Mouse (Mus musculus): ENCODE results near the gene Arpp21. TPM values are rescaled to one million over a fixed set of nuclear protein-coding genes. Genes with fewer than 3 reads are reported as not detected.

Gene Arpp21
- polyA plus RNA-seq, 1 experiment from 2014 or later, result 59.8 TPM

GRCm38 (mm10) chr9:112253730-112254129 lies 18.0 kb upstream of the Arpp21 start:
- Histone ChIP-seq H3K27ac (ENCODE audit: low read depth, low read length) (no peak overlapping the region), H3K9me3 (ENCODE audit: control insufficient read depth, low read length) (no peaks in the 10 kb centered on the region), H3K4me1 (ENCODE audit: control insufficient read depth, insufficient read depth, low read length) (no peaks in the 10 kb centered on the region), H3K4me3 (ENCODE audit: low read depth, low read length) (no peak overlapping the region), H3K4me2 (ENCODE audit: low read depth, low read length) (no peak overlapping the region), H3K27me3 (ENCODE audit: control insufficient read depth, insufficient read depth, low read length) (no peaks in the 10 kb centered on the region), H3K36me3 (ENCODE audit: control insufficient read depth, insufficient read depth, low read length) (no peaks in the 10 kb centered on the region), H3K9ac (replicated peaks; ENCODE audit: low read depth, low read length) (no peak overlapping the region)
- no peak for ATAC-seq (ENCODE audit: low read depth)
- WGBS, result 91% methylated on average over 1 of the region's 1 CpGs

- WGBS, result 79% methylated on average over 3 of the region's 3 CpGs
- H3K9me3 ChIP-seq (ENCODE audit: control insufficient read depth, low read length), result no peaks in the 10 kb centered on the region
- H3K27ac ChIP-seq (ENCODE audit: low read depth, low read length), result no peak overlapping the region
- no peaks in the 10 kb centered on the region for H3K27me3 ChIP-seq (ENCODE audit: control insufficient read depth, insufficient read depth, low read length)
- H3K4me3 ChIP-seq (ENCODE audit: low read depth, low read length), result no peak overlapping the region
- H3K4me2 ChIP-seq (ENCODE audit: low read depth, low read length), result no peak overlapping the region
- no peaks in the 10 kb centered on the region for H3K4me1 ChIP-seq (ENCODE audit: control insufficient read depth, insufficient read depth, low read length)
- ATAC-seq (ENCODE audit: low read depth), result no peak
- H3K36me3 ChIP-seq (ENCODE audit: control insufficient read depth, insufficient read depth, low read length), result no peaks in the 10 kb centered on the region
- H3K9ac ChIP-seq (replicated peaks; ENCODE audit: low read depth, low read length), result no peak overlapping the region
Measured at GRCm38 (mm10) chr9:112251857-112252256, 16.1 kb upstream of the Arpp21 start.

DNA sequence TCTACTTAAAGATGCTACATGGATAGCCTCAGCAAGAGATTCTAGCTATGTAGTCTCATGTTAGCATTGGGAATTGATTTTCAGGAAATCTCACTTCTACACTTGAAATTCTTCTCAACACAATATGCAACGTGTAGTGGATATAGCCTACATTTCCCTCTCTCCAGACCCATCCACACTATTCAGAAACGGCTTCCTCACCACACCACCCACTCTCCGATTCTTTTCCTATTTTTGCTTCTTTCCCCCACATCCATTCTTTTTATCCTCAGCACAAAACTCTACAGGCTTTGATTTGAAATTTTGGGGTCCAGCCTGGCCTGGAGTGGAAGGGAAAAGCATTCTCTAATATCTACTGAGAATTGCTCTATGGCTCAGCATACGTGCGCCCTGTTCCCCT lies 15.6 kb upstream of the Arpp21 start:
- WGBS, result 93% methylated on average over 5 of the region's 5 CpGs
- H3K4me1 ChIP-seq (ENCODE audit: control insufficient read depth, insufficient read depth, low read length), result no peaks in the 10 kb centered on the region
- H3K9me3 ChIP-seq (ENCODE audit: control insufficient read depth, low read length), result no peaks in the 10 kb centered on the region
- ATAC-seq (ENCODE audit: low read depth), result no peak
- no peak overlapping the region for H3K9ac ChIP-seq (replicated peaks; ENCODE audit: low read depth, low read length)
- H3K27ac ChIP-seq (ENCODE audit: low read depth, low read length), result no peak overlapping the region
- H3K36me3 ChIP-seq (ENCODE audit: control insufficient read depth, insufficient read depth, low read length), result no peaks in the 10 kb centered on the region
- no peaks in the 10 kb centered on the region for H3K27me3 ChIP-seq (ENCODE audit: control insufficient read depth, insufficient read depth, low read length)
- no peak overlapping the region for H3K4me2 ChIP-seq (ENCODE audit: low read depth, low read length)
- no peak overlapping the region for H3K4me3 ChIP-seq (ENCODE audit: low read depth, low read length)

DNA sequence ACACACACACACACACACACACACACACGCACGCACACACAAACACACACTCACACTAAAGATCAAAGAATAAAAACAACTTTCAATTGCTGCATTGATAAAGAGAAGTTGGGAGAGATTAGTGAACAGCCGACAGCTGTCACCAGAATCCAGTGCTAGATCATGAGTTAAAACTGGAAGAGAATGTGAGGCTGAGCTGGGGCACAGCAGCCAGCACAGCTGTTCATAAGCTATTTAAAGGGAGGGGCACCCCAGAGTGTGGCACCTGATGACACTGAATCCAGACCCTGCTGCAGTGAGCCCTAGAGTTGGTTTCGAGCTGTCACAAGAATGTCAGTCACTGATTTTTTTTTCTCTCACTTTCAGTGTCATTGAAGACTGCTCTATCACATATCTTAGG lies 14.0 kb upstream of the Arpp21 start:
- WGBS, result 84% methylated on average over 4 of the region's 4 CpGs
- no peak overlapping the region for H3K4me2 ChIP-seq (ENCODE audit: low read depth, low read length)
- no peak for ATAC-seq (ENCODE audit: low read depth)

GRCm38 (mm10) chr9:112247183-112247582 lies 11.4 kb upstream of the Arpp21 start:
- no peak overlapping the region for H3K4me3 ChIP-seq (ENCODE audit: low read depth, low read length)
- no peak overlapping the region for H3K9ac ChIP-seq (replicated peaks; ENCODE audit: low read depth, low read length)
- no peak overlapping the region for H3K27ac ChIP-seq (ENCODE audit: low read depth, low read length)
- 72% methylated on average over 2 of the region's 2 CpGs for WGBS
- no peaks in the 10 kb centered on the region for H3K36me3 ChIP-seq (ENCODE audit: control insufficient read depth, insufficient read depth, low read length)
- ATAC-seq (ENCODE audit: low read depth), result no peak
- H3K4me2 ChIP-seq (ENCODE audit: low read depth, low read length), result no peak overlapping the region
- no peaks in the 10 kb centered on the region for H3K27me3 ChIP-seq (ENCODE audit: control insufficient read depth, insufficient read depth, low read length)
- no peaks in the 10 kb centered on the region for H3K9me3 ChIP-seq (ENCODE audit: control insufficient read depth, low read length)
- no peaks in the 10 kb centered on the region for H3K4me1 ChIP-seq (ENCODE audit: control insufficient read depth, insufficient read depth, low read length)

More for the DNA sequence above, 14.0 kb upstream of the Arpp21 start:
- no peak overlapping the region for H3K9ac ChIP-seq (replicated peaks; ENCODE audit: low read depth, low read length)
- H3K4me3 ChIP-seq (ENCODE audit: low read depth, low read length), result no peak overlapping the region
- no peaks in the 10 kb centered on the region for H3K36me3 ChIP-seq (ENCODE audit: control insufficient read depth, insufficient read depth, low read length)
- no peak overlapping the region for H3K27ac ChIP-seq (ENCODE audit: low read depth, low read length)
- no peaks in the 10 kb centered on the region for H3K4me1 ChIP-seq (ENCODE audit: control insufficient read depth, insufficient read depth, low read length)
- no peaks in the 10 kb centered on the region for H3K9me3 ChIP-seq (ENCODE audit: control insufficient read depth, low read length)
- H3K27me3 ChIP-seq (ENCODE audit: control insufficient read depth, insufficient read depth, low read length), result no peaks in the 10 kb centered on the region

DNA sequence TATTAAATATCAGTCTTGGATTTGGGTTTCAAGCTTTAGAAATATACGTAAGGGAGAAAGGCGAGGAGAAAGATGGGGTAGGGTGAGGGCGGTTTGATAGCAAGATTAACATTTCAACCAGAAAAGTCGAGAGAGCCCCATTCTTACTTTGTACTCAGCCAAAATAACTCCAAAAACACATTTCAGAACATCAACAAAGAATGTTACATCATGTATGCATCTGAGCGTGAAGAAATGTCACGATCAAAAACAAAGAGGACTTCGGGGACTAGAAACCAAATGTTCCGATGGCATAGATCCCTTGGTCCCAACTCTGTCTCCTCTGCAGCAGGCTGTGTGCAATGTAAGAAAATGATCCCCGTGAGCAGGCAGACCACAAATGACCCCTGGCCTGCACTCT lies 2.4 kb upstream of the Arpp21 start:
- WGBS, result 73% methylated on average over 9 of the region's 9 CpGs
- H3K36me3 ChIP-seq (ENCODE audit: control insufficient read depth, insufficient read depth, low read length), result no peaks in the 10 kb centered on the region
- no peak for ATAC-seq (ENCODE audit: low read depth)

DNA sequence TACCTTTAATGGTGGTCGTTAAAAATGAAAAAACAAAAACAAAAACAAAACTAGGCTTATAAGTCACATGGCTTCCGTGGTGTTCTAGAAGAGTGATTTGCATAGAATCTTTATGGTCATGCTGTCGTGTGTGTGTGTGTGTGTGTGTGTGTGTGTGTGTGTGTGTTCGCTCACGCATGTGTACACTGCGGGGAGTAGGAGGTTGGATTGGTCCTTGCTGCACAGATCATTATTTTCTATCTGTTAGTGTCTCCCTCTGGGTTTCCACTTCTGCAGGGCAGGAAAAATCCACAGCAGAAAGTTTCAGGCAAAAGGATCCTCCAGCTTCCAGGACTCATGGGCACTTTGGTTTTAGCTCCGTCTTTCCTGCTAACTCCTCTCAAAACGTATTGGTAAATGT lies 813 bp upstream of the Arpp21 start:
- WGBS, result 65% methylated on average over 8 of the region's 8 CpGs

More for the DNA sequence above, 2.4 kb upstream of the Arpp21 start:
- no peaks in the 10 kb centered on the region for H3K4me1 ChIP-seq (ENCODE audit: control insufficient read depth, insufficient read depth, low read length)
- no peak overlapping the region for H3K4me2 ChIP-seq (ENCODE audit: low read depth, low read length)
- H3K9ac ChIP-seq (replicated peaks; ENCODE audit: low read depth, low read length), result no peak overlapping the region
- H3K27ac ChIP-seq (ENCODE audit: low read depth, low read length), result no peak overlapping the region
- no peak overlapping the region for H3K4me3 ChIP-seq (ENCODE audit: low read depth, low read length)
- H3K9me3 ChIP-seq (ENCODE audit: control insufficient read depth, low read length), result no peaks in the 10 kb centered on the region
- no peaks in the 10 kb centered on the region for H3K27me3 ChIP-seq (ENCODE audit: control insufficient read depth, insufficient read depth, low read length)

DNA sequence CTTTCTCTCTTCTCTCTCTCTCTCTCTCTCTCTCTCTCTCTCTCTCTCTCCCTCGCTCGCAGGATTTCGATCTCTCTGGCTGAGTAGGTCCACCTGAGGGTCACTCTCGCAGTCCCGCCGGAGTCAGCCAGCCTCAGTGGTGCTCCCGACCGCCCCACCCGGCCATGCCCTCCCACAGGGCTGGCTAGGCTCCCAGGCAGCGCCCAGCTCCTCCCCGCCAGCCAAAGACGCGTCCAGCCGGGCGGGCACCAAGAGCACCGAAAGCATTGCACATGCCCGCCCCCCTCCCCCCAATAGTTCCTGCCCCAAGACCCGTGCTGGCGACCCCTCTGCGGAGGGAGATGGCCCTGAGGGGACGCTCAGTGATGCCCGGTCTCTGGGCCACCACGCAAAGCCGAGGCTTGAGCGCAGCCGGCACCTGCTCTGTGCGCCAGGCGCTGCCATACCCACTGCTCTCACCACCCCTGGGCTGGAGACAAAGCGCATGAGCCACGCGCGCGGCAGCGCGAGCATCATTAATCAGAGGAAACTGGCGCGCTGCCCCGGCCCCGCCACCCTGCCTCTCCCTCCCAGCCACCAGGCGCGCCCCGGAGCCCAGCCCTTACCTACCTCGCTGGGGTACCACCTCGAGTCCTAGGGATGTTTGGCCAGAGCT lies 570 bp downstream of the Arpp21 start:
- no peaks in the 10 kb centered on the region for H3K36me3 ChIP-seq (ENCODE audit: control insufficient read depth, insufficient read depth, low read length)
- peak overlapping the region; percentile 71 for H3K4me2 ChIP-seq (ENCODE audit: low read depth, low read length)
- no peaks in the 10 kb centered on the region for H3K27me3 ChIP-seq (ENCODE audit: control insufficient read depth, insufficient read depth, low read length)
- under 1% methylated on average over 44 of the region's 44 CpGs for WGBS
- peak overlapping the region; percentile 97 for H3K9ac ChIP-seq (replicated peaks; ENCODE audit: low read depth, low read length)
- no peaks in the 10 kb centered on the region for H3K9me3 ChIP-seq (ENCODE audit: control insufficient read depth, low read length)
- peak; percentile 94 for ATAC-seq (ENCODE audit: low read depth)
- peak overlapping the region; percentile 96 for H3K27ac ChIP-seq (ENCODE audit: low read depth, low read length)
- no peaks in the 10 kb centered on the region for H3K4me1 ChIP-seq (ENCODE audit: control insufficient read depth, insufficient read depth, low read length)
- H3K4me3 ChIP-seq (ENCODE audit: low read depth, low read length), result peak overlapping the region; percentile 66

More for the DNA sequence above, 813 bp upstream of the Arpp21 start:
- Histone ChIP-seq H3K4me3 (ENCODE audit: low read depth, low read length) (no peak overlapping the region), H3K36me3 (ENCODE audit: control insufficient read depth, insufficient read depth, low read length) (no peaks in the 10 kb centered on the region), H3K9ac (replicated peaks; ENCODE audit: low read depth, low read length) (no peak overlapping the region), H3K9me3 (ENCODE audit: control insufficient read depth, low read length) (no peaks in the 10 kb centered on the region), H3K4me1 (ENCODE audit: control insufficient read depth, insufficient read depth, low read length) (no peaks in the 10 kb centered on the region), H3K27ac (ENCODE audit: low read depth, low read length) (no peak overlapping the region), H3K27me3 (ENCODE audit: control insufficient read depth, insufficient read depth, low read length) (no peaks in the 10 kb centered on the region), H3K4me2 (ENCODE audit: low read depth, low read length) (no peak overlapping the region)
- no peak for ATAC-seq (ENCODE audit: low read depth)

GRCm38 (mm10) chr9:112234505-112235024 lies 1.2 kb downstream of the Arpp21 start:
- Histone ChIP-seq H3K27ac (ENCODE audit: low read depth, low read length) (peak overlapping the region; percentile 96), H3K4me1 (ENCODE audit: control insufficient read depth, insufficient read depth, low read length) (no peaks in the 10 kb centered on the region), H3K9ac (replicated peaks; ENCODE audit: low read depth, low read length) (peak overlapping the region; percentile 97), H3K4me3 (ENCODE audit: low read depth, low read length) (peak overlapping the region; percentile 66), H3K36me3 (ENCODE audit: control insufficient read depth, insufficient read depth, low read length) (no peaks in the 10 kb centered on the region), H3K27me3 (ENCODE audit: control insufficient read depth, insufficient read depth, low read length) (no peaks in the 10 kb centered on the region), H3K9me3 (ENCODE audit: control insufficient read depth, low read length) (no peaks in the 10 kb centered on the region), H3K4me2 (ENCODE audit: low read depth, low read length) (peak overlapping the region; percentile 71)
- peak; percentile 69 for ATAC-seq (ENCODE audit: low read depth)
- WGBS, result under 1% methylated on average over 24 of the region's 24 CpGs

Data from neural tube, embryonic 14.5 days (tissue).